Mouse (Mus musculus): ENCODE measurements at regions not wholly inside any gene's neighbourhood (a gene's known extent, or its start where the extent isn't known, plus 50 kb on each side); places are given as distances from the start of the nearest gene placed in this dataset.

GRCm38 (mm10) chr2:161340291-161340690 is 231.4 kb upstream of the Chd6 start:
- TF ChIP-seq CTCF (IDR thresholded peaks at IDR 0.05; ENCODE audit: insufficient read depth, low read depth, low read length) = no peak
- no peak for TF ChIP-seq POLR2A (IDR thresholded peaks at IDR 0.05; ENCODE audit: insufficient read depth, low read depth, low read length)

Measured in olfactory bulb, adult 2 months (tissue).